Mouse (Mus musculus): Measurements from ENCODE around the gene Stab1. TPM values are rescaled to one million over a fixed set of nuclear protein-coding genes. Genes with fewer than 3 reads are reported as not detected.

Gene Stab1
- polyA plus RNA-seq, 1 experiment from 2014 or later = 23.6 TPM

DNA sequence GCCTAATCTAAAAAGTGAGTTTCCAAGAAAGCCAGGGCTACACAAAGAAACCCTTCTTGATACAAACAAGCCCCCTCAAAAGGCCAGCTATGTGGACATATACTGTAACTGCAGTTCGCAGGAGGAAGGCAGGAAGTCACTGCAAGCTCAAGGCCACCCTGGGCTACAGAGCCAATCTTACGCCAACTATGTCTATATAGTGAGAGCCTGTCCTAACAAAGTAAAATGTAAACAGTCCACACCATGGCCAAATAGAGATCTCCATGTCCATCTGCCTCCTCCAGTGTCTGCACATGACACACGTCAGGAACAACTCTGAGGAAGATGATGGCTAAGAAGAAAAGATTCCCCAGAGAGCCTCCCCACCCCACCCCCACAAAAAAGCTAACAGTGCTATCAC, 31.6 kb upstream of the Stab1 start:
- Histone ChIP-seq H3K4me3 (ENCODE audit: low read depth, low read length) (no peak overlapping the region), H3K36me3 (replicated peaks; ENCODE audit: control insufficient read depth, insufficient read depth, low read depth, low read length) (peaks cover 27% of the 10 kb centered on the region)
- no peak for DNase-seq (ENCODE audit: low spot score)

DNA sequence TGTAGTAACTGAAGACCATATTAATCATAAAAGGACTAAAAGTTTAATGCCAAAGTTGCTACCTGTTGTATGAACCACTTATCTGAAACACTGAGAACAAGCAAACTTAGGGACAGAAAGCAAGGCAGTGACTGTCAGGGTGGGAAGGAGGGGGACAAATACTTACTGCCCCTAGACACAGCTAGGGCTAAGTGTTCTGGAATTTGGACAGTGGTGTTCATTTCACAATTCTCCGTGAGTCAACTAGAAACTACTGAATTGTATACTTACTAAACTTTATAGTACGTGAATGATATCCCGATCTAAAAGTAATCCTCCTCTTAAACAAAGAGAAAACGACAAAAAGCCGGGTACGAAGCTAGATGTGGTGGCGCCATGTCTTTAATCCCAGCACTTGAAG, 31.2 kb upstream of the Stab1 start:
- no peaks in the 10 kb centered on the region for H3K27me3 ChIP-seq (ENCODE audit: control insufficient read depth, insufficient read depth, low read length)
- H3K4me2 ChIP-seq (ENCODE audit: low read depth, low read length) = no peak overlapping the region
- H3K9ac ChIP-seq (replicated peaks; ENCODE audit: low read length) = no peak overlapping the region
- H3K9me3 ChIP-seq (replicated peaks; ENCODE audit: control insufficient read depth, low read length) = no peaks in the 10 kb centered on the region
- ATAC-seq (replicated peaks; ENCODE audit: insufficient number of reproducible peaks, low FRiP score, low TSS enrichment, low read depth) = no peak
- H3K36me3 ChIP-seq (replicated peaks; ENCODE audit: control insufficient read depth, insufficient read depth, low read depth, low read length) = peaks cover 27% of the 10 kb centered on the region
- H3K4me3 ChIP-seq (ENCODE audit: low read depth, low read length) = no peak overlapping the region
- 97% methylated on average over 7 of the region's 7 CpGs for WGBS
- no peak overlapping the region for H3K27ac ChIP-seq (replicated peaks; ENCODE audit: low read depth, low read length)
- DNase-seq (ENCODE audit: low spot score) = no peak
- H3K4me1 ChIP-seq (ENCODE audit: control insufficient read depth, insufficient read depth, low read length) = no peaks in the 10 kb centered on the region; the same call in 1 of the 2 replicates

More for the DNA sequence above, 31.6 kb upstream of the Stab1 start:
- Histone ChIP-seq H3K4me2 (ENCODE audit: low read depth, low read length) (no peak overlapping the region), H3K27ac (replicated peaks; ENCODE audit: low read depth, low read length) (no peak overlapping the region), H3K4me1 (ENCODE audit: control insufficient read depth, insufficient read depth, low read length) (peaks cover 4% of the 10 kb centered on the region; the same call in 1 of the 2 replicates), H3K9ac (replicated peaks; ENCODE audit: low read length) (no peak overlapping the region), H3K9me3 (replicated peaks; ENCODE audit: control insufficient read depth, low read length) (no peaks in the 10 kb centered on the region), H3K27me3 (ENCODE audit: control insufficient read depth, insufficient read depth, low read length) (no peaks in the 10 kb centered on the region)
- ATAC-seq (replicated peaks; ENCODE audit: insufficient number of reproducible peaks, low FRiP score, low TSS enrichment, low read depth) = no peak
- 83% methylated on average over 3 of the region's 3 CpGs for WGBS

DNA sequence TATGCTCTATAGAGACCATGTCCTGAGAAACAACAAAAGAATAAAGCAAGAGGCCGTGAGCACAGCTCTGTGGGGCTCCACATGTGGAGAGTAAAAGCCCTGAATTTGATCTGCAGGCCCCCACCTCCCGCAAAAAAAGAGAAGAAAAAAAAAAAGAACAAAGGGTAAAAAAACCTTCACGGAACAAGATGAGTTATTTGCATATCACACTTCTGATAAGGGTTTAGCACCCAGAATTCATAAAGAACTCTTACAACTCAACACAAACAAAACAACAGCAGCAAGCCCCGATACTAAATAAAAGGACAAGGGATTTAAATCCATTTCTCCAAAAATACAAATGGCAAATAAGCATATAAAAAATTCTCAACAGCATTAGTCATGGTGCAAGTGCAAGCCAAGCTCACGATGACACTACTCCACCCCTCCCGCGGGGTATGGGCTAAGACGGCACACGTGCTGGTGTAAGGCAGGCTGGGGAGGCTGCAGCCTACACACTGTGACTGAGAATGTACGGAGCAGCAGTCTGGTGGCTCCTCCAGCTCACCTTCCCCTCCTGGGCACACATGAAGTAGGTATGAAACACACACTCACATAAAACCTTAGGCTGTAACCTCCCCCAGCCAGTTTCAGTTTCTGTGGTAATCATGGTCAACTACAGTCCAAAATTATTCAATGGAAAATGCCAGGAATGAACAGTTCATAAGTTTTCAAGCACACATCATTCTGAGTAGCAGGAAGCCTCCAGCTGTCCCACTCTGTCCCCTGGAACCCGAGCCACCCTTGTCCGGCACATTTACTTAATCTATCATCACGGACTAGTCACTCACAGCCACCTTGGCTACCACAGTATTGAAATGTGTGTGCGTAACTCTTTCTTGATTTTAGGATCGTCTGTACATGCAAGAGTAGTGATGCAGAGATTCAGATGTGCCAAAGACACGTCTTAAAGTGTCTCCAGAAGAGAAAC, 29.4 kb upstream of the Stab1 start:
- no peaks in the 10 kb centered on the region for H3K27me3 ChIP-seq (ENCODE audit: control insufficient read depth, insufficient read depth, low read length)
- no peaks in the 10 kb centered on the region for H3K4me1 ChIP-seq (ENCODE audit: control insufficient read depth, insufficient read depth, low read length)
- ATAC-seq (replicated peaks; ENCODE audit: insufficient number of reproducible peaks, low FRiP score, low TSS enrichment, low read depth) (no peak), DNase-seq (ENCODE audit: low spot score) (no peak)
- H3K4me3 ChIP-seq (ENCODE audit: low read depth, low read length) = no peak overlapping the region
- H3K36me3 ChIP-seq (replicated peaks; ENCODE audit: control insufficient read depth, insufficient read depth, low read depth, low read length) = peaks cover 21% of the 10 kb centered on the region
- WGBS = 78% methylated on average over 16 of the region's 16 CpGs
- no peak overlapping the region for H3K9ac ChIP-seq (replicated peaks; ENCODE audit: low read length)
- no peak overlapping the region for H3K4me2 ChIP-seq (ENCODE audit: low read depth, low read length)
- no peaks in the 10 kb centered on the region for H3K9me3 ChIP-seq (replicated peaks; ENCODE audit: control insufficient read depth, low read length)
- H3K27ac ChIP-seq (replicated peaks; ENCODE audit: low read depth, low read length) = no peak overlapping the region

DNA sequence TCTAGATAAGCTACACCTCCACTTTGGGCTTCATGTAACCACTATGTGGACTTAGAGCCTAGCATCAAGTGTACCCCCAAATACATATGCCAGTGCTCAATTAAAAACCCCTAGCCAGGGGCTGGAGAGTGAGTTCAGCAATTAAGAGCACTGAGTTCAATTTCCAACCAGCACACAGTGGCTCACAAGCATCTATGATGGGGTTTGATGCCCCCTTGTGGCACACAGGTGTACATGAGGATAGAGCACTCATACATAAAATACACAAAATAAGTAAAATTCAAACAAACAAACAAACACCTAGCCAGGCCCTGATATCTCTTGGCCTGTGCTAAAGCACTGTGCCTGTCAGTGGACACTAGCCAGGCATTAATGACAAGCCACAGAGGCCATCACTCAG, 27.5 kb upstream of the Stab1 start:
- Histone ChIP-seq H3K27me3 (ENCODE audit: control insufficient read depth, insufficient read depth, low read length) (no peaks in the 10 kb centered on the region), H3K9me3 (replicated peaks; ENCODE audit: control insufficient read depth, low read length) (no peaks in the 10 kb centered on the region), H3K9ac (replicated peaks; ENCODE audit: low read length) (no peak overlapping the region), H3K4me2 (ENCODE audit: low read depth, low read length) (no peak overlapping the region), H3K27ac (replicated peaks; ENCODE audit: low read depth, low read length) (no peak overlapping the region), H3K4me1 (ENCODE audit: control insufficient read depth, insufficient read depth, low read length) (no peaks in the 10 kb centered on the region), H3K4me3 (ENCODE audit: low read depth, low read length) (no peak overlapping the region), H3K36me3 (replicated peaks; ENCODE audit: control insufficient read depth, insufficient read depth, low read depth, low read length) (peaks cover 20% of the 10 kb centered on the region)
- DNase-seq (ENCODE audit: low spot score) = peak; percentile 33
- ATAC-seq (replicated peaks; ENCODE audit: insufficient number of reproducible peaks, low FRiP score, low TSS enrichment, low read depth) = no peak

DNA sequence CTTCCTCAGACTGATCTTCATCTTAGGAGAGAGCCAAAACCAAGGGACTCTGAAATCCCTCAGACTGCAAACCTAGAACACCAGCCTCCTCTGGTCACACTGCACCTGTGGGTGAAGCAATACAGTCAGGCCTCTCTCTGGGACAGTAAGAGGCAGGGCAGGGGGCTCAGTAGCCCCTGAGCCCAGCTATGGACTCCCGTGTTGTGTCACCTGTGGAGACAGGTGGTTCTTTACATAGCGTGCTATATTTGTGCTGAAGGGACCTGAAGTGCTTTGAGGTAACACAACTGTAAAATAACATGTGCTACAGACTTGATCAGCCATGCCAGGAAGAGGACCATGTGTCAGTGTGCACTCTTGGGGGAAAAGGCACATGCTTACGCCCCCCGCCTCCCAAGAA, 27.1 kb upstream of the Stab1 start:
- Histone ChIP-seq H3K27me3 (ENCODE audit: control insufficient read depth, insufficient read depth, low read length) (no peaks in the 10 kb centered on the region), H3K9me3 (replicated peaks; ENCODE audit: control insufficient read depth, low read length) (no peaks in the 10 kb centered on the region), H3K36me3 (replicated peaks; ENCODE audit: control insufficient read depth, insufficient read depth, low read depth, low read length) (peaks cover 22% of the 10 kb centered on the region), H3K4me1 (ENCODE audit: control insufficient read depth, insufficient read depth, low read length) (no peaks in the 10 kb centered on the region), H3K4me2 (ENCODE audit: low read depth, low read length) (no peak overlapping the region), H3K27ac (replicated peaks; ENCODE audit: low read depth, low read length) (no peak overlapping the region), H3K4me3 (ENCODE audit: low read depth, low read length) (no peak overlapping the region), H3K9ac (replicated peaks; ENCODE audit: low read length) (no peak overlapping the region)
- ATAC-seq (replicated peaks; ENCODE audit: insufficient number of reproducible peaks, low FRiP score, low TSS enrichment, low read depth) = no peak
- DNase-seq (ENCODE audit: low spot score) = no peak
- WGBS = 95% methylated on average over 4 of the region's 4 CpGs

DNA sequence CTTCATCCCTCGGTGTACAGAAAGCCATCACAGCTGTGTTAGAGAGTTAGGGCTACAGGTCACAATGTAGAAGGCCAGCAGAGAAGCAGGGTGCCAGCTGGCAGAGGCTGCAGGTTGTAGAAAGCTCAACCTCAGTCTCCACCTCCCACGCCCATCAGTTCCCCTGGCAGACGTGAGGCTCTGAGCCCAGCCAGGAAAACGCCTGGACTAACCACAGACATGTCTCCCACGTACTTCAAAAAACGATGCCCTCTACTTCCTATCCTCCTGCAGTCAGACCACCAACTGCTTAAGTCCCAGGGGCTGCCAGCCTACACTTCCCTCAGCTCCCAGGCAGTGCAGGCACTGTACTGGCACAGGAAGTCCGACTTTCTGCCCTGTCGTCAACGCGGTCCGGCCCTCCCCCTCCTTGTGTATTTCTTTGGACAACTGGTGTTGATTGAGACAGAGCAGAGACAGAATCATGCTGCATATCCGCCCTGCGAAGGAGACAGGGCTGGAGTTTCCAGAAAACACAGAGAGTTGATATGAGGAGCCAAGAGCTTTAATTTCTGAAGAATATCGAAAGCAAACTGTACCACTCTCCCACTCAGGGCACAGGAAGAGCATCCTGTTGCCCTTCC, 26.6 kb upstream of the Stab1 start:
- no peak for DNase-seq (ENCODE audit: low spot score)
- WGBS = 83% methylated on average over 14 of the region's 14 CpGs
- no peak overlapping the region for H3K4me3 ChIP-seq (ENCODE audit: low read depth, low read length)

DNA sequence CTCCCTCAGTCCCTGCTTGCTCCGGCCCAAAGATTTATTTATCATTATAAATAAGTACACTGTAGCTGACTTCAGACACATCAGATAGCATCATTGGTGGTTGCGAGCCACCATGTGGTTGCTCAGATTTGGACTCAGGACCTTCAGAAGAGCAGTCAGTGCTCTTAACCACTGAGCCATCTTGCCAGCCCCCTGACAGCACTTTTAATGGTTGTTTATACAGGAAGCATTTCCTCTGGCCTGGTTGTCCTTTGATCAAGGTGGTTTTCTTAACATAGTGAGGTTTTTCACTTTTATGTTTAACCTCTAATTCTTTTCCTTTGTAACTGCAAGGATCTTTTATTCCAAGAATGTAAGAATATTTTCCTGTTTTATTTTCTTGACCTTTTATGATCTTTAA, 26.0 kb upstream of the Stab1 start:
- Histone ChIP-seq H3K4me1 (ENCODE audit: control insufficient read depth, insufficient read depth, low read length) (no peaks in the 10 kb centered on the region), H3K9ac (replicated peaks; ENCODE audit: low read length) (no peak overlapping the region), H3K27ac (replicated peaks; ENCODE audit: low read depth, low read length) (no peak overlapping the region), H3K36me3 (replicated peaks; ENCODE audit: control insufficient read depth, insufficient read depth, low read depth, low read length) (peaks cover 19% of the 10 kb centered on the region), H3K4me2 (ENCODE audit: low read depth, low read length) (no peak overlapping the region), H3K4me3 (ENCODE audit: low read depth, low read length) (no peak overlapping the region), H3K27me3 (ENCODE audit: control insufficient read depth, insufficient read depth, low read length) (no peaks in the 10 kb centered on the region), H3K9me3 (replicated peaks; ENCODE audit: control insufficient read depth, low read length) (no peaks in the 10 kb centered on the region)
- DNase-seq (ENCODE audit: low spot score) (no peak), ATAC-seq (replicated peaks; ENCODE audit: insufficient number of reproducible peaks, low FRiP score, low TSS enrichment, low read depth) (no peak)
- WGBS = 93% methylated on average over 2 of the region's 2 CpGs

More for the DNA sequence above, 26.6 kb upstream of the Stab1 start:
- H3K9me3 ChIP-seq (replicated peaks; ENCODE audit: control insufficient read depth, low read length) = no peaks in the 10 kb centered on the region
- H3K4me1 ChIP-seq (ENCODE audit: control insufficient read depth, insufficient read depth, low read length) = no peaks in the 10 kb centered on the region
- H3K9ac ChIP-seq (replicated peaks; ENCODE audit: low read length) = no peak overlapping the region
- H3K27ac ChIP-seq (replicated peaks; ENCODE audit: low read depth, low read length) = no peak overlapping the region
- no peaks in the 10 kb centered on the region for H3K27me3 ChIP-seq (ENCODE audit: control insufficient read depth, insufficient read depth, low read length)
- ATAC-seq (replicated peaks; ENCODE audit: insufficient number of reproducible peaks, low FRiP score, low TSS enrichment, low read depth) = no peak
- H3K4me2 ChIP-seq (ENCODE audit: low read depth, low read length) = no peak overlapping the region
- peaks cover 24% of the 10 kb centered on the region for H3K36me3 ChIP-seq (replicated peaks; ENCODE audit: control insufficient read depth, insufficient read depth, low read depth, low read length)

DNA sequence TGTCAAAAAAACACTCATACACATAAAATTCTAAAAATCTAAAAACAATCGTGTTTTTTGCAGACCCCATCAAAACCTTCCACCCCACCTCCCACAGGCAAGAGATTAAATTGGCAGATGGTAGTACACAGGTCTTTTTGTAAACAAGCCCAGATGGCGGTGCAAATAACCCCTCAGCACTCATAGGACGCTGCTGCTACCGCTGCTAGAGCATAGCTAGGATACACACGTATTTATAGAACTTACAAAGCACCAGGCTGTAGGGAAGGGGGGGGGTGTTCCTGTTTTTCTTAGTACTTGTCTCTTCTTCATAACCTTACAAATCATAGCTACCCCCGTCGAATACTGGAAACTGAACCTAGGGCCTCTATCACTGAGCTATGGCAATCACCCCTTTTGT, 25.4 kb upstream of the Stab1 start:
- Histone ChIP-seq H3K27me3 (ENCODE audit: control insufficient read depth, insufficient read depth, low read length) (no peaks in the 10 kb centered on the region), H3K27ac (replicated peaks; ENCODE audit: low read depth, low read length) (no peak overlapping the region), H3K4me3 (ENCODE audit: low read depth, low read length) (no peak overlapping the region), H3K9ac (replicated peaks; ENCODE audit: low read length) (no peak overlapping the region), H3K36me3 (replicated peaks; ENCODE audit: control insufficient read depth, insufficient read depth, low read depth, low read length) (peaks cover 19% of the 10 kb centered on the region), H3K4me1 (ENCODE audit: control insufficient read depth, insufficient read depth, low read length) (no peaks in the 10 kb centered on the region), H3K9me3 (replicated peaks; ENCODE audit: control insufficient read depth, low read length) (no peaks in the 10 kb centered on the region), H3K4me2 (ENCODE audit: low read depth, low read length) (no peak overlapping the region)
- DNase-seq (ENCODE audit: low spot score) (no peak), ATAC-seq (replicated peaks; ENCODE audit: insufficient number of reproducible peaks, low FRiP score, low TSS enrichment, low read depth) (no peak)
- WGBS = 88% methylated on average over 7 of the region's 7 CpGs
